Mouse (Mus musculus) heart, adult 10 weeks (tissue): ENCODE results near the gene Naip5. TPM values are rescaled to one million over a fixed set of nuclear protein-coding genes. Genes with fewer than 3 reads are reported as not detected.

ENCODE experiments used
- polyA plus RNA-seq: library from polyadenylated mRNA; stranded (reverse); fragments of 350-450 nt; fragmentation: Illumina TruSeq; extraction: RNeasy Lipid Tissue Mini Kit (QIAGEN cat#74804); gene quantifications from one replicate; pipeline ENCODE4 v1.2.3, GENCODE M21; 2014; ENCODE audit warnings: low read depth, low replicate concordance

The Naip5 gene
- 0.79 TPM for polyA plus RNA-seq

DNA sequence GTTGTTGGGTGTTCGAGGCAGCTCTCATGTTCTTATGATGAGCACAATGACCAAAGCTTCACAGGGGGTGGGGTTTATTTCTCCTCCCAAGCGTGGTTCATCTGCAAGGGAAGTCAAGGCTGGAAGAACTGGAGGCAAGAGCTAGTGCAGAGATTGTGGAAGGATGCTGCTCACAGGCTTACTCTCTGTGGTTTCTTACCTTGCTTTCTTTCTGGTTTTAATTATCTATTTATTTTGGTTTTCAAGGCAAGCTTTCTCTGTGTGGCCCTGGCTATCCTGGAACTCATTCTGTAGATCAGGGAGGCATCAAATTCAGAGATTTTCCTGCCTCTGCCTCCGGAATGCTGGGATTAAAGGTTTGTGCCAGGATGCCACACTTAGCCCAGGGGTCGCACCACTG is at the start of gene Naip5:
Naip5 (minus strand) TSS at position 101 of the 400 bp plus-strand sequence.

DNA sequence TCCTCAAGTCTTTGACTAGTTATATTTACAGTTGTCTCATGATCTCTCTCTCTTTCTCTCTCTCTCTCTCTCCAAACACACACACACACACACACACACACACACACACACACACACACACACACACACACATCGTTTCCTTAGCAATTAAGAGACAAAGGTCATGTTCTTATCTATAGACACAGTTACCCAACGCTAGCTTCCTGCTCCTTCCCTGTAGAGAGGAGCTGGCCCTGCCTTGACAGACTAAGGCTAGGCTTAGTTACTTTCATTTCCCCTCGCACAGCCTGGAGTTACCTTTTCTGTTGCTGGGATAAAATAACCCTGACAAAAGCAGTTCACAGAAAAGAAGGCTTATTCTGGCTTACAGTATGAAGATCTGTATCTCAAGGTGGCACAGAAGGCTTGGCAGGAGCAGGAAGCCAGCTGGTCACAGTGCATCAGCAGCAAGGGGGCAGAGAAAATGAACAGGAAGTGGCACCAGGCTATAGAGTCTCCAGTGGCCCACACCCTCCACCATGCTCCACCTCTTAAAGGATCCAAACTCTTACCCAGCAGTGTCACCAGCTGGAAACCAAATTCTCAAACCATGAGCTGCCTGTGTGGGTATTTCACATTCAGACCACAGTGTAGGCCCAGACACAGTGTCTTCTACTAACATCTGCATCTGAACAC is 44.3 kb downstream of the Naip5 start, which contains the start of gene Naip2:
Naip2 (minus strand) TSS at position 434 of the 675 bp plus-strand sequence.

Other genes with a start within 250 kb of the Naip5 start
- gene Mccc2, start 230.7 kb downstream of the Naip5 start, polyA plus RNA-seq: 85.2 TPM
- 12.5 TPM for gene Bdp1, start 142.3 kb downstream of the Naip5 start, polyA plus RNA-seq
- 10.0 TPM for gene Serf1, start 138.3 kb downstream of the Naip5 start, polyA plus RNA-seq
- 14.7 TPM for gene Smn1, start 121.5 kb downstream of the Naip5 start, polyA plus RNA-seq
- gene Naip2, start 44.2 kb downstream of the Naip5 start, polyA plus RNA-seq: 0.65 TPM
- 0.39 TPM for gene Naip6, start 71.4 kb upstream of the Naip5 start, polyA plus RNA-seq
- gene Naip1, start 206.5 kb upstream of the Naip5 start, polyA plus RNA-seq: not detected
- gene Gtf2h2, start 246.3 kb upstream of the Naip5 start, polyA plus RNA-seq: 25.3 TPM